Mouse (Mus musculus) myocyte (in vitro differentiated cells): Measurements from ENCODE around the gene Cers6.

Experiments
- CEBPB ChIP-seq: IDR thresholded peaks from 2 replicates; pipeline ENCODE4 v1.6.1; 2011; ENCODE audit warnings: mild to moderate bottlenecking, moderate library complexity; ENCODE audit not compliant: poor library complexity, insufficient read depth, severe bottlenecking
- E2F4 ChIP-seq: IDR thresholded peaks from one replicate; pipeline ENCODE4 v1.6.1; 2011; ENCODE audit warnings: mild to moderate bottlenecking, control low read depth, moderate library complexity; ENCODE audit not compliant: insufficient read depth
- MYOD1 ChIP-seq, 3 experiments: IDR thresholded peaks; one replicate each; pipeline ENCODE4 v1.6.1; 2011; ENCODE audit warnings: control low read depth in 2 of 3, low read depth in 2 of 3, mild to moderate bottlenecking in 2 of 3, moderate library complexity in 1 of 3; ENCODE audit not compliant: insufficient read length in 2 of 3, control insufficient read depth in 1 of 3
- MYOG ChIP-seq, 3 experiments: IDR thresholded peaks; one replicate each; pipeline ENCODE4 v1.6.1; 2011; ENCODE audit warnings: control low read depth in 2 of 3, low read depth in 2 of 3, mild to moderate bottlenecking in 2 of 3; ENCODE audit not compliant: insufficient read length in 2 of 3, control insufficient read depth in 1 of 3, insufficient read depth in 1 of 3
- POLR2A ChIP-seq: IDR thresholded peaks from one replicate; pipeline ENCODE4 v1.6.1; 2011; ENCODE audit warnings: low read depth, mild to moderate bottlenecking, control low read depth, moderate library complexity; ENCODE audit not compliant: insufficient read length
- POLR2AphosphoS2 ChIP-seq: IDR thresholded peaks from one replicate; pipeline ENCODE4 v1.6.1; 2011; ENCODE audit warnings: low read depth, control low read depth; ENCODE audit not compliant: insufficient read length
- REST ChIP-seq: IDR thresholded peaks from one replicate; pipeline ENCODE4 v1.6.1; 2011; ENCODE audit warnings: mild to moderate bottlenecking, control low read depth, moderate library complexity; ENCODE audit not compliant: insufficient read depth, insufficient read length
- SRF ChIP-seq: IDR thresholded peaks from one replicate; pipeline ENCODE4 v1.6.1; 2011; ENCODE audit warnings: low read depth; ENCODE audit not compliant: control insufficient read depth, insufficient read length
- USF1 ChIP-seq: IDR thresholded peaks from one replicate; pipeline ENCODE4 v1.6.1; 2011; ENCODE audit warnings: low read depth, mild to moderate bottlenecking, control low read depth, moderate library complexity

DNA sequence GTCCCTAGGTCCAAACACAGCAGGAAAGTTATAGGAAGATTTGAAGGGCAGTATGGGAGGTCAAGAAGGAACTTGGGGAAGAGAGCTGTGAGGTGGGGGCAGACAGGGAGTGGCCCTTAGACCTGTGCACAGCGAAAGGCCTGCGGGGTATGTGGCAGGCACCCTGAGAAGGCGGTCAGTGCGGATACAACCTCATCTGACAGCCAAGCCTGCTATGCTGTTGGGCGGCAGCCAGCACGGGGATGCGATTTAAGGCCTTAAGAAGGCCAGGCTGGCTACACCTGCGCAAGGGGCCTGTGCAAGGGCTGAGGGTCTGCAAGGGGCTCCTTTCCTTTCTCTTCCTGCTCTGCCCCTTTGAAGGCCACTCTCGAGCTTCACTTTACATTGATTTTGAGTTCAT is 63.1 kb downstream of the Cers6 start:
- TF ChIP-seq POLR2A (no peak), CEBPB (no peak), MYOG (IDR thresholded peaks at IDR 0.05; ENCODE audit: control insufficient read depth in 1 of 3, insufficient read depth in 1 of 3, insufficient read length in 2 of 3, low read depth in 2 of 3) (no peak), REST (no peak), SRF (no peak), POLR2AphosphoS2 (no peak), USF1 (no peak), E2F4 (no peak), MYOD1 (IDR thresholded peaks at IDR 0.05; ENCODE audit: control insufficient read depth in 1 of 3, insufficient read length in 2 of 3, low read depth in 2 of 3) (no peak)
